Mouse (Mus musculus) Patski (cell line): Measurements from ENCODE around the gene Snapc1. TPM values are rescaled to one million over a fixed set of nuclear protein-coding genes. Genes with fewer than 3 reads are reported as not detected.
A peak's percentile ranks its signal among the peaks of the same experiment; 100 is the strongest.

Experiments
- ATAC-seq: fragments of 100-300 bp; one replicate; pipeline ENCODE4 v1.8.0; 2021
- CTCF ChIA-PET: fragments of 350-600 bp; sonication (Branson Sonifier 250); formaldehyde crosslinking; loops from one replicate; lab custom pipeline; 2022; ENCODE audit warnings: inconsistent platforms; lab: Charles Lee
- POLR2A ChIA-PET: fragments of 350-600 bp; sonication (Branson Sonifier 250); formaldehyde crosslinking; loops from one replicate; lab custom pipeline; 2022; ENCODE audit warnings: antibody characterized with exemption, inconsistent platforms; lab: Charles Lee
- DNase-seq: peaks from one replicate; pipeline ENCODE4 v3.0.0-alpha.2; 2011; ENCODE audit warnings: low read depth, low spot score
- H3K27me3 ChIP-seq: fragments of 371-371 bp; one replicate; pipeline ENCODE4 v1.5.1; 2021
- CTCF ChIP-seq: fragments of 100-300 bp; IDR thresholded peaks from one replicate; pipeline ENCODE4 v1.5.1; 2021
- in situ Hi-C: fragments of 300-500 bp; cut with MboI; formaldehyde crosslinking; loops from 3 replicates; pipeline ENCODE4 v1.11.1; 2018; ENCODE audit warnings: low pct_unique_long_range_greater_than_20kb, mixed read lengths
- polyA plus RNA-seq: library from polyadenylated mRNA; unstranded; gene quantifications from one replicate; pipeline ENCODE4 v1.2.3, GENCODE M21; 2021

The Snapc1 gene
- 16.5 TPM for polyA plus RNA-seq

DNA sequence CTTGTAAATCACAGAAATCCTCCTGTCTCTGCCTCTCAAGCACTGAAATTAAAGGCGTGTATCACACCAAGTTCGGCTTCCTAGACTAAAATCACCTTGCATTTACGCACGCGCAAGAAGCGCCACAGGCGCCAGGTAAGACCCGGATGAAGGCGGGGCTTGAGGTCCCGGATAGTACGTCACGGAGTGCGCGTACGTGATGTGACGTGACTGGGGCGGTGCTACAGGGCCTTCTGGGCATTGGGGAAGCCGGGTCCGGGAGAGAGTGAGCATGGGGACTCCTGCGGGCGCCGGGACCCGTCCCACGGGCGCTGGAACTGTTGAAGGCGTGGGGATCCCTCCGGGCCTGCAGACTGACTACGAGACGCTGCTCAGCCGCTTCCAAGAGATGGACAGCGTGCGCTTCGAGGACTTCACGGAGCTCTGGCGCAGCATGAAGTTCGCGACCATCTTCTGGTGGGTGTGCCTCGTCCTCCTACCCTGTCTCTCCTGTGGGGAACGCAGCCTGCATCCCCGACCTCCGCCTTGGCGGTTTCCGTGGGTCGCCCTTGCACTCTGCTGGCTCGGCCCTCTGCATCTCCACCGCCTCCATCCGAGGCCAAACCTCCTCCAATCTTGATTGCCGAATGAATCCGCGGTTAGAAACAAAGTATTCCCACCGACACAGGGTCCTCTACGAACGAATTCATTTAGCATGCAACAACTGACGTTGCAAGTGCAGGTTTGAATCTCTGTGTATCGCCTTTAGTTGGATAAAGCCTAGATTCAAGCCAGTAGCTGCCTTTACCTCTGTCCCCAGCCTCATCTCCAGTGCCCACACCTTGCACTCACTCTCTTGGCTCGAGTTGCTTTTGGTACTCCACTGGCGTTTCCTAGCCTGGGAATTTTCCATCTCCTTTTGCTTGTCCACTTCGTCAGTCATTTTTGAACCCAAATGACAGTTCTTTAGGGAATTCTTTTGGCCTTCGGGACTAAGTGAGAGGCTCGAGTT is at the start of gene Snapc1:
Snapc1 (plus strand) TSS at position 191 of the 991 bp plus-strand sequence.
- H3K27me3 ChIP-seq: no peaks in the 10 kb centered on the region
- TF ChIP-seq CTCF: no peak
- in situ Hi-C loops: no loop called here
- ATAC-seq: peak; percentile 99
- POLR2A ChIA-PET: no interaction called here
- peak; percentile 71 for DNase-seq
- CTCF ChIA-PET: interaction anchor here (1.8 kb wide), 1 partner anchor 12 kb away, joined by 4 read pairs; no protein-coding TSS in a partner anchor

DNA sequence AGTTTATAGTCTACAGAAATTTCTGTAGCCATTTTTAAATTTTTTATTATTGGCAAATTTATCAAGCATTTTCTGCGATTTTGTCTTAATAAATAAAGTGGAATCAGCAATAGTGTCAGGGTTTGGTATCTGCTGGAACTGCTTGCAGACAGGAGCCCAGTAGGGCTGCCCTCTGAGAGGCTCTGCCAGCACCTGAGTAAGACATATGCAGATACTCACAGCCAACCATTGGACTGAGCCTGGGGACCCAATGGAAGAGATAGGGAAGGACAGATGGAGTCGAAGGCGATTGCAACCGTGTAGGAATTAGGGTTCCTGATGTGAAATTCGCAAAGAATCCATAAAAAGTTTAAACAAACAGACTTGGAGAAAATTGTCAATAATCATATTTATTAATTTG is 45.8 kb upstream of the Snapc1 start:
- no peaks in the 10 kb centered on the region for H3K27me3 ChIP-seq
- ChIA-PET CTCF (interaction anchor here (1.2 kb wide), 1 partner anchor 9 kb away, joined by 4 read pairs; no protein-coding TSS in a partner anchor), POLR2A (no interaction called here)
- no peak for TF ChIP-seq CTCF
- DNase-seq (no peak), ATAC-seq (no peak)
- in situ Hi-C loops: no loop called here

DNA sequence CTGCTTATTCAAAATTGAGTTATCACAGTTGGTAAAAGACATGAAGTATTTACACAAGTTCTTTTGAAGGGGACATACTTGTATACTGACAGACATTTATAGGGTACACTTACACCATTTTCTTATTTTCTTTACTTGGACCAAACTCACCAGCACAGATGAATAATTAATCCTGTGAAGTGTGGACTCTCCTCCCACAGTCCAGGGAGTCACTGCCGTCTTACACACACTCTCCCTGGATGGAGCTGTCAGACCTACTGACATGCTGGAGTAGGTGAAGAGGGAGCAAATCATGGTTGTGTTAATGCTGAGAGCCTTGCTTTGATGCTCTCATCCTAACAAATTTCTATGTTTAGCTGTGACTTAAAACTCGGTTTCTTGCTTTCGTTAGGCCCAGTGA is 34.0 kb upstream of the Snapc1 start:
- CTCF ChIA-PET: interaction anchor here (1.3 kb wide), 1 partner anchor 16 kb away, joined by 6 read pairs; no protein-coding TSS in a partner anchor
- DNase-seq (no peak), ATAC-seq (no peak)
- H3K27me3 ChIP-seq: no peaks in the 10 kb centered on the region
- TF ChIP-seq CTCF: no peak
- in situ Hi-C loops: loop anchor here (5.0 kb wide), 1 partner anchor 223 kb away; no protein-coding TSS in a partner anchor
- POLR2A ChIA-PET: no interaction called here

DNA sequence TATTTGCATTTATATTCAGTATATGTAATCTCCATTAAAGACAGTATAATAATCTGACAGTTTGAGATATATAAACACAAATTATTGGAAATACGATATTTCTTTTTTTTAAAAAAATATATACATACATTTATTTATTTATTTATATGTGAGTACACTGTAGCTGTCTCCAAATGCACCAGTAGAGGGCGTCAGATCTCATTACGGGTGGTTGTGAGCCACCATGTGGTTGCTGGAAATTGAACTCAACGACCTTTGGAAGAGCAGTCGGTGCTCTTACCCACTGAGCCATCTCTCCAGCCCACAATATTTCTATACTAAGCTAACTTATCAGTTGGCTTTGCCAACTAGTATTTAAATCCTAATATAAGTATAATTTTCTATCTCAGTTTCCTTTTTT is 33.0 kb upstream of the Snapc1 start:
- POLR2A ChIA-PET: no interaction called here
- no peak for ATAC-seq
- DNase-seq: no peak
- H3K27me3 ChIP-seq: no peaks in the 10 kb centered on the region
- CTCF ChIA-PET: interaction anchor here (2.4 kb wide), 1 partner anchor 17 kb away, joined by 8 read pairs; no protein-coding TSS in a partner anchor
- TF ChIP-seq CTCF: peak; percentile 46
- in situ Hi-C loops: loop anchor here (5.0 kb wide), 1 partner anchor 224 kb away; no protein-coding TSS in a partner anchor

DNA sequence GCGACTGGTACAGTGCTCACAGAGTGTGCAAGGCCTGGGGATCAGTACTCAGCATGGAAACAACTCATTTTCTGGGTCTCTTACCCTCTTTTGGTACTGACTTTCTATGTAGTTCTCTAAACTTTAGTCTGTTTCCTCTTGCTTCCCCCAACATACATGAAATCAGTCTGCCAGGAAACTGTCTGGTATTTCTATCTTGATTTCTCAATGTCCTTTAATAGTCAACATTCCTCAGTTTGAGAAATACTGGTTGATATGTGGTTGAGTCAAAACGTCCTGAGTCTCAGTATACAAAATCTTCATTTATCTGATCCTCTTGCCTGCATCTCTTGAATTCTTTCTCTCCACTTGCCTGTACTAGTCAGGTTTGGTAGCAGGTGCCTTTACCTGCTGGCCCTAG is 29.8 kb upstream of the Snapc1 start:
- DNase-seq (no peak), ATAC-seq (no peak)
- POLR2A ChIA-PET: no interaction called here
- CTCF ChIA-PET: interaction anchor here (1.0 to 1.7 kb wide), 2 partner anchors 9 to 10 kb away, joined by 3 to 7 read pairs; no protein-coding TSS in a partner anchor
- no peaks in the 10 kb centered on the region for H3K27me3 ChIP-seq
- TF ChIP-seq CTCF: no peak
- in situ Hi-C loops: loop anchor here (5.0 kb wide), 1 partner anchor 227 kb away; no protein-coding TSS in a partner anchor

DNA sequence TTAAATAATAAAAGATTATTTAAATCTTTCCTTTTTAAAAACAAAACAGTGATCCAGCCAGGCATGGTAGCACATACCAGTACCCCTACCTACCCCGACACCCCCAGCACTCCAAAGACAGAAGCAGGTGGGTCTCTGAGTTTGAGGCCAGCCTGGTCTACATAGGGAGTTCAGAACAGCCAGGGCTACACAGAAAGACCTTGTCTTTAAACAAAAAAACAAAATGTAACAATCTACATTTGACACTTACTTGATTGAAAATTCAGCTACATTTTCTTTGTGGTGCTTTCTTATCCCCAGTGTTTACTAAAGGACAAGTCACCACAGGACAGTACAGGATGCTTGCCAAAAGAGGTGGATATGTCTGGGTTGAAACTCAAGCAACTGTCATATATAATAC is 26.9 kb upstream of the Snapc1 start, which contains the start of gene Gm49321:
Gm49321 (plus strand) TSS at position 301 of the 400 bp plus-strand sequence.
- no peak for DNase-seq
- ChIA-PET CTCF (interaction anchor here (1.0 kb wide), 1 partner anchor 11 kb away, joined by 4 read pairs; no protein-coding TSS in a partner anchor), POLR2A (no interaction called here)
- in situ Hi-C loops: no loop called here
- ATAC-seq: no peak
- no peak for TF ChIP-seq CTCF
- no peaks in the 10 kb centered on the region for H3K27me3 ChIP-seq

DNA sequence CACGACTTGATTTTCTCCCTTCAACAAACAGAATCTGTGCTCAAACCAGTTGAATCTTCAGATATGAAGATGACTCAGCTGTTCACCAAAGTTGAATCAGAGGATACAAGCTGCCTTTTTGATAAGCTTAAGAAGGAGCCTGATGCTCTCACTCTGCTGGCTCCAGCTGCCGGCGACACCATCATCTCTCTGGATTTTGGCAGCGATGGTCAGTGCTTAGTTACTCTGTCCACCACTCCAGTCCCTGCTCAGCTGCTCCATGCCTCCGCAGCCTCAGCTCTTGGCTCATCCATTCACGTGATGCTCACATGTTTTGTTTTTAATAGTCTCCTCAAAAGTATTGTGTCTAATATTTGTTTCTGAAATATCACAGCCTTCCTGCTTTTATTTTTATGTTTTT is 24.7 kb upstream of the Snapc1 start:
- TF ChIP-seq CTCF: no peak
- H3K27me3 ChIP-seq: no peaks in the 10 kb centered on the region
- ATAC-seq: no peak
- ChIA-PET POLR2A (interaction anchor here (0.8 kb wide), 1 partner anchor 11 kb away, joined by 6 read pairs; no protein-coding TSS in a partner anchor), CTCF (interaction anchor here (0.8 kb wide), 1 partner anchor 231 kb away, joined by 3 read pairs; no protein-coding TSS in a partner anchor)
- DNase-seq: no peak
- in situ Hi-C loops: no loop called here

DNA sequence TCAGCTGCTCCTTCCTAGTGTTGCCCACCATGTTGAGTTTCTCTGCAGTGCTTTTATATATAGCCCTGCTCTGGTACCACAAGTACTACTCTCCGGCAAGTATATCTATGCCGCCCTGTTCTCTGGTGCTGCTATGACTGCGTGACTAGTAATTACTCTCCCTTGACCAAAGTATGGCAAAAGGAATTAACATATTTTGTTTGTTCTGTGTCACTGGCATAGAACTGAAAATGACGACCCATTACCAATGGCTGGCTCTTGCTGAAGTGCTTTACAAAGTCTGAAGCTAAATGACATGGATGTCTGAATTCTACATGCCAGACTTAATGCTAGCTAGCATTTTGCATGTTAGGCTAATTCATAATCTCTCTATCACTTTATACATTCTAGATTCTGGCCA is 15.9 kb upstream of the Snapc1 start:
- no peaks in the 10 kb centered on the region for H3K27me3 ChIP-seq
- DNase-seq (no peak), ATAC-seq (peak; percentile 20)
- in situ Hi-C loops: no loop called here
- CTCF ChIA-PET: interaction anchor here (0.9 to 2.4 kb wide), 2 partner anchors 12 to 16 kb away, joined by 3 to 8 read pairs; no protein-coding TSS in a partner anchor
- POLR2A ChIA-PET: no interaction called here
- TF ChIP-seq CTCF: no peak

DNA sequence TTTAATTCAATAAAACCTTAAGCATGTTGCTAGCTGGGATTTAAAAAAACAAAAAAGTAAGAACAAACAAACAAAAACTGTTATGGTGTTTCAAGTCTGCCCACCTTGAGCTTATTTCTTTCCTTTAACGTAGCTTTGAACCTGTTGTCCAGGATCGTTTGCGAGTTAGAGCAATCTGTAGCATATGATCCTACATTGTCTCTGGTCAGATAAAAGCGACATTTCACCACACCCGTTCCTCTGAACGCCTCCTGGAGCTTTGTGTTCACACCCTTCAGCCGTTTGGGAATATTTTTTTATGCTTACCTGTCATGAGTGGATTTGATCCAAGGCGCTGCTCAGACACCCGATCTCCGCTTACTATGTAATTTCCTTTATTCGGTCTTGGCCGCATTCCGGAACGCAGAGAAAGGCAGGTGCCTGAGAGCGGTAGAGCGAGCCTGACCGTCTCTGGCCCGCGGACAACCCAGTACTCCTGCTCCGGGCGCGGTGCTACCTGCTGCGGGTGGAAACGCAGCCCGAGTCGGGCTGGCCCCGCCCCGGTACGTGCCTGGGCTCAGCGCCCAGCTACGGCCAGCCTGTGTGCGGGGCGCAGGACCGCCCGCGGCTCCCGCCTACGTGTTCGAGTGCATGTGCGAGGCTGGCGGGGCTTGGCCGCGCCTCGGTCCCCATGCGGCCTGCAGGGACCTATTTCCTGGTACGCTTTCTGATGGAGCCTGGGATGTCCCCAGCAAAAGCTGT is 14.8 kb upstream of the Snapc1 start:
- no peak for DNase-seq
- no peaks in the 10 kb centered on the region for H3K27me3 ChIP-seq
- no peak for TF ChIP-seq CTCF
- ChIA-PET POLR2A (no interaction called here), CTCF (interaction anchor here (2.4 kb wide), 1 partner anchor 18 kb away, joined by 8 read pairs; no protein-coding TSS in a partner anchor)
- ATAC-seq: no peak
- in situ Hi-C loops: no loop called here

DNA sequence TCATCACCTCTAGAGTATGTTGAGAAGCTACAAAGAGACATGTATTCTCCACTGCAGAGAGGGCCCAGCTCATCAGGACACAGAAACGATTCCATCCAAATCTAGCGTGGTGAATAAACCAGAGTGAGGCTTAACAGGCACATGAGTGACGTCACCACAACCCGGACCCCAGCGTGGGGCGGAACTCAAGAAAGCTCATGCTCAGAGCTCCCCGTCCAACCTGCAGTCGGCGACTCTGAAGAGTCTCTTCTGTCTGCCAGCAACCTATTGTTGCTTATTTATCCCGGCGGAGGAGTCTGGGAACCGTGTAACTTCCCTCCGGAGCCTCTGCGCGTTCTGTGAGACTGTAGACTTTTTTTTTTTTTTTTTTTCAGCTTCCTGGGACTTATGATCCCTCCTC is 11.4 kb upstream of the Snapc1 start:
- POLR2A ChIA-PET: no interaction called here
- no peak for TF ChIP-seq CTCF
- DNase-seq (no peak), ATAC-seq (no peak)
- H3K27me3 ChIP-seq: no peaks in the 10 kb centered on the region
- in situ Hi-C loops: no loop called here
- CTCF ChIA-PET: interaction anchor here (0.7 to 1.3 kb wide), 2 partner anchors 10 to 21 kb away, joined by 3 read pairs; no protein-coding TSS in a partner anchor
